Mouse (Mus musculus) urinary bladder, postnatal 10 days (tissue): ENCODE data around the gene Slc36a2.
"Not testable (repeated sequence)": the region's sequence is repeated elsewhere in the genome, so short reads cannot be mapped to it uniquely, and the experiment has no call there.

Source experiments
- DNase-seq: peaks from one replicate; pipeline ENCODE4 v3.0.0; 2022; ENCODE audit warnings: low spot score

Gene Slc36a2

GRCm38 (mm10) chr11:55131946-55132345 lies 52.9 kb downstream of the Slc36a2 start:
- DNase-seq, result no peak

GRCm38 (mm10) chr11:55131077-55131742 lies 53.7 kb downstream of the Slc36a2 start:
- DNase-seq, result no peak

GRCm38 (mm10) chr11:55128411-55128810 lies 56.5 kb downstream of the Slc36a2 start:
- DNase-seq, result no peak

GRCm38 (mm10) chr11:55127937-55128336 lies 56.9 kb downstream of the Slc36a2 start:
- DNase-seq, result no peak

- DNase-seq, result no peak
These were observed 58.2 kb downstream of the Slc36a2 start for GRCm38 (mm10) chr11:55126663-55127062.

GRCm38 (mm10) chr11:55121430-55121829 lies 63.4 kb downstream of the Slc36a2 start:
- no peak for DNase-seq

- no peak for DNase-seq
These were observed 64.0 kb downstream of the Slc36a2 start for GRCm38 (mm10) chr11:55120821-55121271.

GRCm38 (mm10) chr11:55120279-55120678 lies 64.6 kb downstream of the Slc36a2 start:
- DNase-seq, result no peak

- no peak for DNase-seq
These were observed 67.8 kb downstream of the Slc36a2 start for GRCm38 (mm10) chr11:55117031-55117430.

GRCm38 (mm10) chr11:55116004-55116403 lies 68.9 kb downstream of the Slc36a2 start:
- DNase-seq, result no peak

- DNase-seq, result no peak
These were observed 70.6 kb downstream of the Slc36a2 start for GRCm38 (mm10) chr11:55114291-55114690.

GRCm38 (mm10) chr11:55113861-55114250 lies 71.0 kb downstream of the Slc36a2 start:
- DNase-seq, result not testable (repeated sequence)

- no peak for DNase-seq
These were observed 71.5 kb downstream of the Slc36a2 start for GRCm38 (mm10) chr11:55113209-55113860.

- DNase-seq, result no peak
These were observed 74.2 kb downstream of the Slc36a2 start for GRCm38 (mm10) chr11:55110566-55111169.

- DNase-seq, result no peak
These were observed 75.2 kb downstream of the Slc36a2 start for GRCm38 (mm10) chr11:55109521-55110300.
